Mouse (Mus musculus): ENCODE measurements around the gene Grid1. TPM values are rescaled to one million over a fixed set of nuclear protein-coding genes. Genes with fewer than 3 reads are reported as not detected.

The Grid1 gene
- polyA plus RNA-seq, 2 experiments = 0.04 TPM; not detected in 1

- no peak overlapping the region for H3K27ac ChIP-seq
- no peaks in the 10 kb centered on the region for H3K27me3 ChIP-seq (ENCODE audit: control insufficient read depth, insufficient read depth, low read length)
- no peaks in the 10 kb centered on the region for H3K9me3 ChIP-seq (ENCODE audit: control insufficient read depth, low read length)
- TF ChIP-seq EP300 (IDR thresholded peaks at IDR 0.05; ENCODE audit: low read depth) (no peak), CTCF (IDR thresholded peaks at IDR 0.05; ENCODE audit: low read depth) (peak; percentile 59)
- no peaks in the 10 kb centered on the region for H3K36me3 ChIP-seq (replicated peaks; ENCODE audit: control insufficient read depth, insufficient read depth, low read depth)
- H3K4me3 ChIP-seq (ENCODE audit: insufficient read depth in 1 of 2, low read depth in 2 of 2, low read length in 2 of 2) = no peak overlapping the region
- 74% methylated on average over 8 of the region's 8 CpGs for WGBS (ENCODE audit: insufficient replicate concordance)
- no peak overlapping the region for H3K4me2 ChIP-seq (ENCODE audit: low read depth)
- no peaks in the 10 kb centered on the region for H3K4me1 ChIP-seq (replicated peaks; ENCODE audit: control insufficient read depth in 2 of 2, insufficient read depth in 2 of 2, low read length in 1 of 2)
- no peak overlapping the region for H3K9ac ChIP-seq (replicated peaks)
- DNase-seq (ENCODE audit: low read depth in 3 of 3, low spot score in 3 of 3) = no peak
- ATAC-seq (ENCODE audit: insufficient read depth) = no peak
These were observed 206.8 kb downstream of the Grid1 start for GRCm38 (mm10) chr14:35026686-35027085.

- H3K36me3 ChIP-seq (replicated peaks; ENCODE audit: control insufficient read depth, insufficient read depth, low read depth) = no peaks in the 10 kb centered on the region
- H3K4me2 ChIP-seq (ENCODE audit: low read depth) = no peak overlapping the region
- DNase-seq (ENCODE audit: low read depth in 3 of 3, low spot score in 3 of 3) = no peak
- H3K9me3 ChIP-seq (ENCODE audit: control insufficient read depth, low read length) = no peaks in the 10 kb centered on the region
- H3K9ac ChIP-seq (replicated peaks) = no peak overlapping the region
- no peak overlapping the region for H3K27ac ChIP-seq
- ATAC-seq (ENCODE audit: insufficient read depth) = no peak
- WGBS (ENCODE audit: insufficient replicate concordance) = 55% methylated on average over 11 of the region's 11 CpGs
- TF ChIP-seq EP300 (IDR thresholded peaks at IDR 0.05; ENCODE audit: low read depth) = no peak
- no peak for TF ChIP-seq CTCF (IDR thresholded peaks at IDR 0.05; ENCODE audit: low read depth)
- H3K4me3 ChIP-seq (ENCODE audit: insufficient read depth in 1 of 2, low read depth in 2 of 2, low read length in 2 of 2) = no peak overlapping the region
- no peaks in the 10 kb centered on the region for H3K27me3 ChIP-seq (ENCODE audit: control insufficient read depth, insufficient read depth, low read length)
- no peaks in the 10 kb centered on the region for H3K4me1 ChIP-seq (replicated peaks; ENCODE audit: control insufficient read depth in 2 of 2, insufficient read depth in 2 of 2, low read length in 1 of 2)
These were observed 207.7 kb downstream of the Grid1 start for GRCm38 (mm10) chr14:35027501-35028140.

GRCm38 (mm10) chr14:35029626-35030025 is 209.7 kb downstream of the Grid1 start:
- H3K9me3 ChIP-seq (ENCODE audit: control insufficient read depth, low read length) = no peaks in the 10 kb centered on the region
- H3K27ac ChIP-seq = no peak overlapping the region
- ATAC-seq (ENCODE audit: insufficient read depth) (no peak), DNase-seq (ENCODE audit: low read depth in 3 of 3, low spot score in 3 of 3) (no peak)
- TF ChIP-seq CTCF (IDR thresholded peaks at IDR 0.05; ENCODE audit: low read depth) = no peak
- no peak for TF ChIP-seq EP300 (IDR thresholded peaks at IDR 0.05; ENCODE audit: low read depth)
- H3K9ac ChIP-seq (replicated peaks) = no peak overlapping the region
- 67% methylated on average over 2 of the region's 2 CpGs for whole genome bisulfite sequencing (ENCODE audit: insufficient replicate concordance)
- H3K36me3 ChIP-seq (replicated peaks; ENCODE audit: control insufficient read depth, insufficient read depth, low read depth) = no peaks in the 10 kb centered on the region
- H3K4me1 ChIP-seq (replicated peaks; ENCODE audit: control insufficient read depth in 2 of 2, insufficient read depth in 2 of 2, low read length in 1 of 2) = no peaks in the 10 kb centered on the region
- H3K4me3 ChIP-seq (ENCODE audit: insufficient read depth in 1 of 2, low read depth in 2 of 2, low read length in 2 of 2) = no peak overlapping the region
- H3K27me3 ChIP-seq (ENCODE audit: control insufficient read depth, insufficient read depth, low read length) = no peaks in the 10 kb centered on the region
- no peak overlapping the region for H3K4me2 ChIP-seq (ENCODE audit: low read depth)

- Histone ChIP-seq H3K4me3 (ENCODE audit: insufficient read depth in 1 of 2, low read depth in 2 of 2, low read length in 2 of 2) (no peak overlapping the region), H3K9ac (replicated peaks) (no peak overlapping the region), H3K9me3 (ENCODE audit: control insufficient read depth, low read length) (no peaks in the 10 kb centered on the region), H3K36me3 (replicated peaks; ENCODE audit: control insufficient read depth, insufficient read depth, low read depth) (no peaks in the 10 kb centered on the region), H3K4me2 (ENCODE audit: low read depth) (no peak overlapping the region), H3K27me3 (ENCODE audit: control insufficient read depth, insufficient read depth, low read length) (no peaks in the 10 kb centered on the region), H3K4me1 (replicated peaks; ENCODE audit: control insufficient read depth in 2 of 2, insufficient read depth in 2 of 2, low read length in 1 of 2) (no peaks in the 10 kb centered on the region), H3K27ac (no peak overlapping the region)
- WGBS (ENCODE audit: insufficient replicate concordance) = 44% methylated on average over 2 of the region's 2 CpGs
- TF ChIP-seq EP300 (IDR thresholded peaks at IDR 0.05; ENCODE audit: low read depth) = no peak
- TF ChIP-seq CTCF (IDR thresholded peaks at IDR 0.05; ENCODE audit: low read depth) = no peak
- DNase-seq (ENCODE audit: low read depth in 3 of 3, low spot score in 3 of 3) = no peak
- no peak for ATAC-seq (ENCODE audit: insufficient read depth)
These were observed 210.4 kb downstream of the Grid1 start for GRCm38 (mm10) chr14:35030271-35030670.

GRCm38 (mm10) chr14:35032283-35032682 is 212.4 kb downstream of the Grid1 start:
- no peaks in the 10 kb centered on the region for H3K36me3 ChIP-seq (replicated peaks; ENCODE audit: control insufficient read depth, insufficient read depth, low read depth)
- no peak overlapping the region for H3K9ac ChIP-seq (replicated peaks)
- no peak for TF ChIP-seq EP300 (IDR thresholded peaks at IDR 0.05; ENCODE audit: low read depth)
- TF ChIP-seq CTCF (IDR thresholded peaks at IDR 0.05; ENCODE audit: low read depth) = no peak
- H3K27me3 ChIP-seq (ENCODE audit: control insufficient read depth, insufficient read depth, low read length) = no peaks in the 10 kb centered on the region
- ATAC-seq (ENCODE audit: insufficient read depth) = no peak
- no peaks in the 10 kb centered on the region for H3K9me3 ChIP-seq (ENCODE audit: control insufficient read depth, low read length)
- 80% methylated on average over 1 of the region's 1 CpGs for WGBS (ENCODE audit: insufficient replicate concordance)
- no peak overlapping the region for H3K27ac ChIP-seq
- H3K4me2 ChIP-seq (ENCODE audit: low read depth) = no peak overlapping the region
- DNase-seq (ENCODE audit: low read depth in 3 of 3, low spot score in 3 of 3) = no peak
- H3K4me1 ChIP-seq (replicated peaks; ENCODE audit: control insufficient read depth in 2 of 2, insufficient read depth in 2 of 2, low read length in 1 of 2) = no peaks in the 10 kb centered on the region
- H3K4me3 ChIP-seq (ENCODE audit: insufficient read depth in 1 of 2, low read depth in 2 of 2, low read length in 2 of 2) = no peak overlapping the region
